Mouse (Mus musculus): ENCODE data around the gene Fam71e2.
A peak's percentile ranks its signal among the peaks of the same experiment; 100 is the strongest.

Fam71e2 gene

DNA sequence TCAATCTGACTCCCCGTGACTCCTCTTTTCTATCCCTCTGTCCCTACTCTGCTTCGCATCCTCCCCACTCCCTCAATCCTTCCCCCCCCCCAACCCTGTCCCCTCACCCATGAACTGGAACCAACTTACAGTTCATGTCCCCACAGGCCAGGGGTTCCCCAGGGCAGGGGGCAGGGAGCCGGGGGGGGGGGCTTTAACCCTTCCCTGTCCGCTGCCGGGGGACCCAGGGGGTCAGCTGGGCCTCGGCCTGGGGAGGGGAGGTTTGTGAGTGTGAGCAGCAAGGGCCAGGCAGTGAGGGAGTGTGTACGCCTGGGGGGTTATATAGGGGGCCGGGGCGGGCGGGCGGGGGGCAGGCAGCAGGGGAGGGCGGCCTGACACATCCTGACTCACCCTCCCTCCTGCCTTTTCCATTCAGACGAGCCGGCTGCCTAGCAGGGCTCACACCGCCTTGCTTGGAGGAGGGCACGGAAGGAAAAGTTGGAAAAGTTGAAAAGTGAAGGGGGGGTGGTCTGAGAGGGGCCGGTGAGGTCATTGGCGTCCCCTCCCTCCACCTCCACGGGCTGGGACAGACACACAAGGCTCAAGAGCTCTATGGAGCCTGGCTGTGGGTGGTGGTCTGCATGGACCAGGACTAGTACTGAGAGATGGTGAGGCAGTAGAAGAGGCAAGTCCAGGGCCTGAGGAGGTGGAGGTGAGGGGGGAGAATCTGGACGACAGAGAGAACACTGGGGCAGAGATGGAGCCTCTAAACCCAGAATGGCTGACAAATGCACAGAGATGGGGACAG, 6.9 kb upstream of the Fam71e2 start:
- DNase-seq = no peak

DNA sequence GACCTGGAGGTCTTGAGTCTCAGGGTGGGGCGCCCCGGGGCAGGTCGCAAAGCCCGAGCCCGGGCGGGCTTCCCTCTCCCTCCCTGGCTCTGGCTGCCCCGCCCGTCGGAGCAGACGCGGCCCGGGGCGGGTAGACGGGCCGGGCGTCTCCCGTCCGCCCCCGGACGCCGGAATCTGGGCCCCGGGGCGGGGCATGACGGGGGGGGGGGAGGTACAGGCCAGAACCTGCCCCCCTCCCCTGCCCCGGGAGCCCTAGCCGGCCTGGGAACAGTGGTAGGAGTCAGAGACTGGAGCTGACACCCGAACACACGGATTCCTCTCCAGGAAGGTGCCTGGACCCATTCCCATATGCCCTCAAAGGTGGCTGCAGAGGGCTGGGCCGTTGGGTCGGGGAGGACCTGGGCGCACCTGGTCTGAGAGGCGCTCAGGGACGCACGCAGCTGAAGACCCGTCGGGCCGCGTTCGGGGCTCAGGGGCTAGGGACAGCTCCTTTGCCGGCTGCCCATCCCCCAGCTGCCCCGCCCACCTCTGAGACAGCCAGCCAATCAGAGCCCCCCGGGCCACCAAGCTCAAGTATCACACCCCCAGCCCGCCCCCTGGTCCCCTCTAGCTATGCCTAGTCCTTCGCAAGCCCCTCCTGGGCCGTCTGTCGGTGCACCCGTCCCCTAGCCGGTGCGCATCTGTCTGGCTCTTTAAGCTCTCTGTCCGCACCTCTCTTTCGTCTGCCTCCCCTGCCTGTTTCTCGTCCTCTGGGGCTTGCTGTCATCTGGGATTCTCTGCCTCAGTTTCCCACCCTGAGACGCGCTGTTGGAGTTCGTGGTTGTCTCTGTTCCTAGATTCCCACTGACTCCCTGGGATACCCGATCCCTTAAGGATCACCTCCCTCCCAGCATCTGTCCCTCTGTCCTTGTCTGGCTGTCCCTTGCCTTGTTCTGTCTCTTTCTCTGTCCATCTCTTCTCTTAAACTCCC, 6.0 kb upstream of the Fam71e2 start:
- DNase-seq = peak in 1 of 2 experiments; percentile 46

DNA sequence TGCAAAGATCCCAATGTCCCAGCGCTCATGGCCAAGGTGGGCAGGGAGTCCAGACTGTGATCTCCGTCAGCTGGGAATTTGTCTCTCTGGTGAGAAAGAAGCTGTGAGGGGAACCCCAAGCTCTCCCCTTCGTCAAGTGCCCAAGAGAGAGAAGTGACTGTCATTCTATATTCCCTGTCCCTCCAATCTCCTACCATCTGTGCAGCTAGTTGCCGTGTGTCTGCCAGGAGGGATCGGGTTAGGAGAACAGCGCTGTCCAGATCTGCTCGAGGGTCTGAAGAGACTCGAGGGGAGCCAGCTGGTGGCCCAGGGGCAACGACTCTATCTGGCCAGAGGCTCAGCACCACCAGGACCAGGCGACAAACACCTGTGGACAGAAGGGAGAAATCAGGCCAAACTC, 5.0 kb upstream of the Fam71e2 start:
- no peak for DNase-seq

DNA sequence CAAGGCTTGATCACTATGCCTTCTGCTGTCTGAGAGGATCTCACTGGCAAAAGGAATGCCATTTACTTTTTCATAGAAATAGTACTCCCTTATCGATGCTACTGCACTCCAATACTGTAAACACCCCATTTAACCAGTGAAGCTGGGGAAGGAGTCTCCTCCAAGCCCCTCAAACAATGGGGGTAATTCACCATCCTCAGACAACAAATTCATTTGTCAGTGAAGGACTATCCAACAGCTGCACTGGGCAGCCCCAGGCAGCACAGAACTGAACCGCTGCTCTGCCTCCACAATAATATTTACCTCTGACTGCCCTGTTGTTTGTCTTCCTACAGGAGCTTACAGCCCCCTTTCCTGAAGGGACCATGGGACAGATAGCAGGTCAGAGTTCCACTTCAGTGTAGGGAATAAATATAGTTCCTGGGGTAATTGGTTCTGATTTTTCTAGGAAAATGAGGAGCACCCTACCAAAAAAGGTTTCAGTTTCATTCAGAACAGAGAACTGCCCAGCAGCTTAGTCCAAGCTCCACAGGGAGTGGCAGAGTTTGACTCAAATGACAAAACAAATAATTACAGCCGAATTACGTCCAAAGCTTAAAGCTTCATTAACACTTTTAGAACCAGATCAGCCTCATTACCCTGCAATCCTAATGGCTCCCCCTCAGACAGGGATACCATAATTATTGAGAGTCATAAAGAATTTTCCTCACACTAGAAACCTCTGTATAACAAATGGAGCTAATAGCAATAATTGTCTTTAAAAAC, 6.0 kb downstream of the Fam71e2 start:
- DNase-seq = no peak

DNA sequence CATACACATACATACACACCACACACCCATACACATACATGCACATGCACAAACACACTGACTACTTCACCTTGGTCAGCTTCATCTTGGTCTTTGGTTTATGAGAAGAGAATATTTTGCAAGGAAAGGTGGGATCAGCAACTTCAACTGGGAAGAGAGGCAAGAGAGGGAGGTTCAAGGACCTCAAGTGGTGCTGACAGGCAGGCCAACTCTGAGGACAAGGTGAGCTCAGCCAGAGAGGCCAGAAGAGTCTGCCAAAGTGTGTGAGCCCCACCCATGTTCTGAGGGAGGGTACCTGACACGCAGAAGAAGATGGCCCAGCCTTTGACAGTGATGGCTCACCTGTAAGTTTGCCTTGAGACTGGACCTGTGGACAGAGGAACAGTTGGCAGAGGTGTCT, 11.4 kb downstream of the Fam71e2 start:
- DNase-seq = no peak

DNA sequence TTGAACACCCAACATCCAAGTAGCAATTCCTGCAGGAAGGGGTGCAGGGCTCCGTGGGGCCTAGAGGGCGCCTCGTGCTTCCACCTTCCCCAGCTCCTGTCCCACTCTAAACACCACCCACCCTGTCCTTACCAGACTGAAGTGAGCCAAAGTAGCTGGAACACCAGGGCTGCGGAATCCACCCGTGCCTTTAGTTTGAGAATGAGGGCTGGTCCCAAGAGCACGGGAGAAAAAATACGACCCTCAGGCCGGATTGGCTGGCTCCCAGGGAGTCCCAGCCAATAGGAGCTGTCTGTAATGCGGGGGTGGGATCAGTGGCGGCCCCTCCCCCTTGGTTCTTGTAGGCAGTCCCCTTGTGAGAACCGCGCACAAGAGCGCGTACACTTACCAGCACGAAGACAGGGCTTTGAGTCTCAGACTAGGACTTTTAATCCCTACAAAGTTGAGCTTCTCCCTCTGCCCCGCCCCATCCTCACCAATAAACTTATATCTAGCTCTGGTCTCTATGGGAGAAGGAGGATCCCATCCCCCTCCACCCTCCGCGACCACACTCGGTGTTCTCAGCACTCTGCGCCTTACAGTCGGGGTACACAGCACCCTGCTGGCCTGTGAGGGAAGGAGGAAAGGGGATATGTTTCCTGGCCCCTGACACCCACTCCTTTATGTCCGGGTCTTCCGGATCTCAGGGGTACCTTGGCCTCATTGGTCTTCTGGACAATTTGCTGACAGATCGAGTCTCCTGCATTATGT, 18.1 kb downstream of the Fam71e2 start, which contains the start of gene Cox6b2:
TSS of gene Cox6b2 (minus strand) at position 274 of the 750 bp plus-strand sequence.
- DNase-seq = peak; percentile 25 to 60

DNA sequence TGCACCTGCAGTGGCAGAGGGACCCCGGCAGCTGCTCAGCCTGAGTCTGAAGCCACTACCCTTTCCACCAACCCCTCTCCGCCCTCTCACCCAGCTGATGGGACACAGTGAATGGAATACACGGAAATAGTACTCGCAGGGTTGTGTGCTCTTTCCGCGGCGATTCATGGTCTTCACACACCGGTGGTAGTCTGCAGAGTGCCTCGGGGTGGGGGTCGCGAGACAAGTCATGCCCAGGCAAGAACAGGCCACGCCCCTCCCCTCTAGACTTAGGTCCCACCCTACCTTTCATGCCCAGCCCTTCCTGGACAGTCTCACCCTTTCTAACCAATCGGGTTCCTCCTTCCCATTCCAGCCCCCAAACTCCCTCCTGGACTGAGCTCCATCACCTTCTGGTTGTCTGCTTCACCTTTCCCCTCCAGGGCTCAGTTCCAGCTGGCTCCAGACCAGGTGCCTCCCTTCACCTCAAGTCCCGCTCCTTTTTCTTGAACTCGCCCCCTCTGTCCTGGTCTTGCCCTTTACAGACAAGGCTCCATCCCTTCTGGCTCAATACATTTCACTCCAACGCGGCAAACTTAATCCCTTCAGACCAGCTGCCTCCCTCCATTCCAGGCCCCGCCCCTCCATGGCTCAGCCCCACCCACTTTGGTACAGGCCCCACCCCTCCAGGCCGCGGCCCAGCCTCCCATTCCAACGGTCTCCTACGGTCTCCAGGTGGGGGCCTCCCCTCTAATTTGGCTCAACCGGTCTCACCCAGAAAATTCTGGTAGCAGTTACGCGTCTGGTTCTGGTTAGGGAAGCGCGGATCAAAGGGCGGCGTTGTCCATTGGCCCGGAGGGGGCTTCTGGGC, 18.9 kb downstream of the Fam71e2 start:
- DNase-seq = peak; percentile 26 to 45

DNA sequence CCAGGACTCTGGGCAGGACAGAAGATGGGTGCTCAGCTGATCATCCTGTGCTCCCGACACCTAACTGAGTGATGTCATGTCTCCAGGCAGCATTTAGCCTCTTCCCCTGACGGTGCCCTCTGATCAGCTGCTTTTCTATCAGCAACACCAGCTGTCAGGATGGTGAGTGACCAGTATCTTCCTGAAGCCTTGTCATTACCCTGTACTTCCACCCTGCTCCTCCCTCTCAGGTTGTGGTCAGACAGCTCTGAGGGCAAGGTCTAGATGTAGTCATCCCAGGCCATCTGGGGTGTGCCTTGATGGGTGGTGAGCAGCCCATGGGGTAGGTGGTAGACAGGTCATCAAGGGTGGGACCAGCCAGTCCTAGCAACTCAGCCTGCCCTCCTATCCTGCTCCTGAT, 21.9 kb downstream of the Fam71e2 start:
- no peak for DNase-seq

DNA sequence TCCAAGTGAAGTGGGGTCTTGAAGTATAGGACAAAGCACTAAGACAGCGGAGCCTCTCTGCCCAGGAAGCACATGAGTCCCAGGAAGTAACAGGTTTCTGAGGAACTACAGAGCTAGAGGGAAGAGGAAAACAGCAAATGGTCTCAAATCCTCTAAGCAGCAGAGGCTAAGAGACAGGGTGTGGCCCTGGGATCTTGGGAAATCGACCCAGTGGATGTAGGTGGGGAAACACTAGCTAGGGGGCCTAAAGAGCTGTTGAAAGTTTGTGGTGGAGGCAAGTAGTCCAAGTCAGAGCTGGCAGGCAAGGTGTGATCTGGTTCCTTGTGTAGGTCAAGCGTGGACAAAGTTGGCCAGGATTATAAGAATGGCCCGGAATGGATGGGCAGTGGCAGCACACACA, 22.8 kb downstream of the Fam71e2 start:
- no peak for DNase-seq

DNA sequence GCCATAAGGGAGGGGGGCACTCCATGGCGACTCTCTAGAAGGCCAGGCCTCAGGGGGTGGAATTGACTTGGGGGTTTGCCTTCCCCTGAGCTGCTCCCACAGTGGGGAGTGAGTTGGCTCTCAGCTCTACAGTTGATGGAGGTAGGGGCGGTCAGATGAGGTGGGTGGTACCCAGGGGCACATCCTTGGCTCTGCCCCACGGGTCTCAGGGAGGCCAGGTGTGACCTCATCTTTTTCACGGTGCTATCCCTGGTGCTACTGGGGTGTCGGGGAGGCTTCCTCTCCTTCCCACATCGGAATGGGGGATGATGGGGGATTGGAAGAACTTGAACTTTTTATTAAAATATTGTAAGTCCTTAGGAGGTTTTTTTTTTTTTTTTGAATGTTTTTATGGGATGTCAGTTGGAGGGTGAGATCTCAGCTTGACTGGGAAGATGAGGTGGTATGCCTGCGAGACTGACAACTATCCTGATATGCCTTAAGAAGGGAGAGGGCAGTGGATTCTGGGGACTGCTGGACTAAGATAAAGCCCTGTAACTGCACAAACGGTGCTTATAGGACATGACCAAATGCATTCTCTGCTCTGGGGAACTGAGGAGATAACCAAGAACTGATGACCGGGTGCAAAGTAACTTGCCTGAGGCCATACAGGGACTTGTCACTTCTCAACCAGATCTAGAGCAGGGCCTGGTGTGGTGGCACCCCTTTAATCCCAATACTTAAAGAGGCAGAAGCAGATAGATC, 23.8 kb downstream of the Fam71e2 start:
- DNase-seq = no peak

DNA sequence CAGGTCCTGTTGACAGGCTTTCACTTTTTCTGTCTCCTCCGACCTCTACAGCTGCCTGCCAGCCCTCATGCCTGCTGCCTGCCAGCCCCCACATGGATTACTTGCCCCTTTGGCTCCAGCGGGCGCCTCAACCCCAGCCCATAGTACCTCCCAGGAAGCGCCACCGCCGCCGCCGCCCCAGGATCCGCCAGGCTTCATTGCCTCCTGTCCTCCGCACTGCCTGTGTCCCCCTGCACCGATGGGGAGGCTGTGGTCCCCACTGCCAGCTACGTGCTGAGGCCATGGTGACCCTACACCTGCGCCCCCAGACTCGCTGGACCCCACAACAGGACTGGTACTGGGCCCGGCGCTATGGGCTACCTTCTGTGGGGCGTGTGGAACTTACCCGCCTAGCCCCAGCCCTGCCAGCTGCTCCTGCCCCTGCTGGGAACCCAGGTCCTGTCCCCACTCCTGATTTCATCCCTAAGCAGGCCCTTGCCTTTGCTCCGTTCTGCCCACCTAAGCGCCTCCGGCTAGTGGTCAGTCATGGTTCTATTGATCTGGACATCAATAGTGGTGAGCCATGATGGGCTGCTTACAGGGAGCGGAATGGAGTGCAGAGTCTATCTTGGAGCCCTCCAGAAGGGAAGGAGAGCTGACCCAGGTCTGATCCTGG, 24.6 kb downstream of the Fam71e2 start:
- DNase-seq = no peak

DNA sequence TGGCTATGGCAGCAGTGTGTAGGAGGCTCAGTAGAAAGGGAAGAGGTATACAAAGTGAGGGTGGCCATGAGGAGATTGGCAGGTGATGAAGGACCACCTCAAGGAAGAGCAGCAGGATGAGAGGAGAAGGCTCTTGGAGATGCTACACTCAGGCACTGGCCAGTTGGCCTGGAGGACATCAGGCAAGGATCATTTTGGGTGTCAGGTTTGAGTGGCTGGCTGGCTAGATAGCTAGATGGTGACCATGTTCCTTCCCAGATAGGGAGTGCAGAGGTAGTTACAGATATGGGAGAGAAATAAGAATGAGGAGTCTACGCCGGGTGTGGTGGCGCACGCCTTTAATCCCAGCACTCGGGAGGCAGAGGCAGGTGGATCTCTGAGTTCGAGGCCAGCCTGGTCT, 26.2 kb downstream of the Fam71e2 start:
- DNase-seq = no peak

DNA sequence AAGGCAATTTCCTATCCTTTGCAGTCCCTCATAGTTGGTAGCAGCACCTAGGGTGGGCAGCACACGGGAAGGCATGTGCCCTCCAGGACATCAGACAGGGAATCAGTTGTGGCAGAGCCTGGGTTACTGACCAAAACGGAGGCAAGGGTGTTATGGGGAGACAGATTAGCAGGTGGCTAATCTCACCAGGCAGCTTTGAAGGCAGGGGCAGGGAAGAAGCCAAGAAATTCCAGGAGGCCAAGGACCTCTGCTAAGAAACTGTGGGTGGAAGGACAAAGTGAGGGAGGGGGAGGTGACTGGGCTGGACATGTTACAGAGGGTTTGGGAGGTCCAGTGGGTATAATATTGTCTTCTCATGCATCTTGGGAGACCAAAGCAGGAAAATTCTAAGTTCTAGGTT, 27.7 kb downstream of the Fam71e2 start:
- no peak for DNase-seq

DNA sequence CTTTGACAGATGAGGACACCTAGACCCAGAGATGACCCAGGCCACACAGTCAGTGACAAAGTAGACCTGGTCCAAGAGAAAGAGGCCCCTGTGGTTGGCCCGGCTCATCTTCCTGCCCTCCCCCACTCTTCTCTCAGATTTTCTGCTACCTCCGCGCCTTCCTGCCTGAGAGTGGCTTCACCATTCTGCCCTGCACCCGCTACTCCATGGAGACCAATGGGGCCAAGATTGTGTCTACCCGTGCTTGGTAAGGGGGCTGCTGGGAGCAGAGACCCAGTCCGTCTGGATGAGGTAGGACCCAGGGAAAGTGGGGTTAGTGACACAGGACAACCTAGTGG, 28.7 kb downstream of the Fam71e2 start:
- no peak for DNase-seq

DNA sequence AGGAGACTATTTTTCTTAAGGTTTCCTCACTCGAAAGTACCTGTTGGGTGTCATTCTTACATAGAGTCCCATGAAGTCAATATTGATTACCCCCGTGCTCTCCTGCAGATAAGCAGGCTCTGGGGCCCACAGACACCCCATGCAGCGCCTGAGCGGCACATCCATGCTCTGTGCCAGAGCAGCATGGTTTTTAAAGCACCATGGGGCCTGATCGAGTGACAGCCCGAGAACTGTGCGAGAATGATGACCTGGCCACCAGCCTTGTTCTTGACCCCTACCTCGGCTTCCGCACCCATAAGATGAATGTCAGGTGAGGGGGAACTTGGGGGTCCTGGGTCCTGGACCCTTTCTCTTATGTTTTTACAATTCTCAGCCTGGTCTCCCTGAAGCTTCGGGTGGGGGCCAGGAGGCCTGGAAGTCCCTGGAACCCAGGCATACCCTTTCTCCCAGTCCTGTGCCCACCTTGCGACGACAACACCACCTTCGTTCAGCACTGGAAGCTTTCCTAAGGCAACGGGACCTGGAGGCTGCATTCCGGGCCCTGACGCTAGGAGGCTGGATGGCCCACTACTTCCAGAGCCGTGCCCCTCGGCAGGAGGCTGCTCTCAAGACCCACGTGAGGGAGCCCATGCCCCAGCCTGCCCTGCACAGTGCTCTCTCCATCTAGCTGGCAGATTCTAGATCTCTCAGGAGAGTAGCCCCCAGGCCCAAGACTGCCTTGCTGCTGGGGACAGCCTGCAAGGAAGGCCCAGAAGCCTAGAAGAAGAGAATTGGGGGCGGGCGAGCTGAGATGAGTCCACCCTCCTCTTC, 29.2 kb downstream of the Fam71e2 start:
- peak; percentile 33 for DNase-seq

DNA sequence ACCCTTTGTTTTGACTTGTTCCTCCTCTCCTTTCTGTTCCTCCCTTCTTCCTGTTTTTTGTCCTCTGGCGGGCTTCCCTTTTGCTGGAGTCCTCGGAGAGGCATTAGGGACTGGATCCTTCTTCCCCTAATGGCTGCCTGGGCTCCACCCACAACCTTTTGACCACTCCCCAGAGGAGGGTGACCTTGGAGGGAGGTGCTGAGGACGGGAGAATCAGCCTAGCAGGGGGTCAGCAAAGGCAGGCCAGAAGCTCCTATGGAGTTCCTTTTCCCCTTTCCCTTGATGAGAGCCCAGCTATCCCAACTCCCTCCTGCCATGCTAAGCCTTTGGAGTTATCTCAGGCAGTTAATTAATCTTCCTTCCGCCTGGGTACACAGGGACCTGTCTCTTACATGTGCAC, 30.0 kb downstream of the Fam71e2 start:
- peak; percentile 78 to 83 for DNase-seq

DNA sequence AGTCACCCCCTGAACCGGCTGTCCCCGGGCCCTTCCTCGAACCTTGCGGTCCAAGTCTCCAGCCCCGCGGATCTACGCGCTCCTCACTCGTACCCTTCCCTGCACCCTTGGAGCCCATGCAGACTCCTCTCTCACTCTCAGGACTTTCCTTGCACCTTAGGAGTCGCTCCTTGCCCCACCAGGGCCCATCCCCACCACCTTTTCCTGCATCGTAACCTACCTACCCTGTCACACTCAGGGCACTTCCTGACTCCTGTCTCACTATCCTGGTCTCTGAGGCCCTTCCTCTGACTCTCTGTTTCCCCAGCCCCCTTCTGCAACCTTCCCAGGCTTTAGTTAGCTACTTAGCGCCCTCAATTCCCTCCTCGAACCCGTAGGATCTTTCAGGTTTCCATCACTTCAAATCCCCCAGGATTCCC, 30.8 kb downstream of the Fam71e2 start:
- DNase-seq = no peak

DNA sequence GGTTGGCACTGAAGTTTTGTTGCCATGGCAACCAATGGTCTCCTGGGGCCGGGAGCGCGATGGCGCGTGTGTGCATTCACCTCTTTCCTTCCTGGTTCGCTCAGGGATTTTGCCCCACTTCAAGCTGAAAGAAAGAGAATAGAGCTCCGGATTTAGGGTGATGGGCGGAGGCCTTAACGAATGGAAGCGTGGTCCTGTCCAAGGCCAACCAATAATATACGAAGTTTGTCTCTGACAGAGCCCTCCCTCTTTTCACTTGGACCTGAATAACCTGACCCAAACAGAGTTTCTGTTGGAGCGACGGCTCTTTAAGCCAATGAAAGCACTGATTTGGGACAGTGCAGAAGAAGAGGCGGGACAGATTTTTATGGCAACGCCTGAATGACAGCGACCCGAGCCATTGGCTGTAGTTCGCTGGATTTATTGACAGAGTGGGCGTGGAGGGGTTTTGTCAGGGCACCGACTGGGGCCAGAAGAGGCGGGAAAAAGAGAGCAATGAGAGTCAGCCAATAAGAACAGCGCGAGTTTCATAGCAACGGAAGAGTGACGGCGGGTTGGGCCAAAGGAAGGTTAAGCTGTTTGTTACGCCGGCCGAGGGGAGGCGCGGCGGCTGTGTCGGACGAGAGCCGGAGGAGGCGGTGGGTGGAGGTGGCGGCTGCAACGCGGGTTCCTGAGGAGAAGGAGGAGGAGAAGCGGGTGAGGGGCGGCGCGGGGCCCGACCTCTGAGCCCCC, 31.4 kb downstream of the Fam71e2 start, which contains the start of gene Kmt5c:
TSS of gene Kmt5c (plus strand) at position 572 of the 732 bp plus-strand sequence.
- DNase-seq = peak; percentile 96 to 97

Measured in cerebellum, postnatal 25 days (tissue).